Mouse (Mus musculus) embryonic facial prominence, embryonic 12.5 days (tissue): ENCODE data around the gene Nup133. TPM values are rescaled to one million over a fixed set of nuclear protein-coding genes. Genes with fewer than 3 reads are reported as not detected.

Experiments
- ATAC-seq: fragments of 200-750 bp; cut with Nextera tagmentation; 2 replicates; pipeline ENCODE4 v1.8.0; 2017; ENCODE audit not compliant: insufficient number of reproducible peaks, insufficient read depth, low FRiP score, low TSS enrichment
- H3K27ac ChIP-seq: fragments of 300-500 bp; sonication (generic); 2 replicates; pipeline ENCODE4 v1.5.1; 2016; ENCODE audit warnings: mild to moderate bottlenecking
- H3K27me3 ChIP-seq: fragments of 300-500 bp; sonication (generic); 2 replicates; pipeline ENCODE4 v1.6.1; 2016; ENCODE audit warnings: mild to moderate bottlenecking, moderate library complexity
- H3K36me3 ChIP-seq: fragments of 300-500 bp; sonication (generic); 2 replicates; pipeline ENCODE4 v1.6.1; 2016; ENCODE audit warnings: mild to moderate bottlenecking
- H3K4me1 ChIP-seq: fragments of 300-500 bp; sonication (generic); 2 replicates; pipeline ENCODE4 v1.6.1; 2016
- H3K4me2 ChIP-seq: fragments of 300-500 bp; sonication (generic); replicated peaks from 2 replicates; pipeline ENCODE4 v1.6.1; 2016; ENCODE audit warnings: mild to moderate bottlenecking, moderate library complexity
- H3K4me3 ChIP-seq: fragments of 300-500 bp; sonication (generic); 2 replicates; pipeline ENCODE4 v1.5.1; 2016; ENCODE audit warnings: mild to moderate bottlenecking
- H3K9ac ChIP-seq: fragments of 300-500 bp; sonication (generic); 2 replicates; pipeline ENCODE4 v1.6.1; 2016; ENCODE audit warnings: mild to moderate bottlenecking, moderate library complexity
- H3K9me3 ChIP-seq: fragments of 300-500 bp; sonication (generic); 2 replicates; pipeline ENCODE4 v1.6.1; 2016; ENCODE audit warnings: mild to moderate bottlenecking, moderate library complexity
- WGBS: fragments of 180-500 bp; shearing (Covaris S2); methylation state at CpG from one replicate; pipeline ENCODE4 v1.1.7; 2016; 5-methylcytosine and 5-hydroxymethylcytosine counted together
- polyA plus RNA-seq: library from polyadenylated mRNA; unstranded; fragments of >200 nt; fragmentation: Nextera tagmentation; extraction: Ambion mirVana; gene quantifications from 2 replicates; pipeline ENCODE4 v1.2.1, GENCODE M21; 2016

Gene Nup133
- 45.3 and 52.0 TPM in 2 replicates for polyA plus RNA-seq

DNA sequence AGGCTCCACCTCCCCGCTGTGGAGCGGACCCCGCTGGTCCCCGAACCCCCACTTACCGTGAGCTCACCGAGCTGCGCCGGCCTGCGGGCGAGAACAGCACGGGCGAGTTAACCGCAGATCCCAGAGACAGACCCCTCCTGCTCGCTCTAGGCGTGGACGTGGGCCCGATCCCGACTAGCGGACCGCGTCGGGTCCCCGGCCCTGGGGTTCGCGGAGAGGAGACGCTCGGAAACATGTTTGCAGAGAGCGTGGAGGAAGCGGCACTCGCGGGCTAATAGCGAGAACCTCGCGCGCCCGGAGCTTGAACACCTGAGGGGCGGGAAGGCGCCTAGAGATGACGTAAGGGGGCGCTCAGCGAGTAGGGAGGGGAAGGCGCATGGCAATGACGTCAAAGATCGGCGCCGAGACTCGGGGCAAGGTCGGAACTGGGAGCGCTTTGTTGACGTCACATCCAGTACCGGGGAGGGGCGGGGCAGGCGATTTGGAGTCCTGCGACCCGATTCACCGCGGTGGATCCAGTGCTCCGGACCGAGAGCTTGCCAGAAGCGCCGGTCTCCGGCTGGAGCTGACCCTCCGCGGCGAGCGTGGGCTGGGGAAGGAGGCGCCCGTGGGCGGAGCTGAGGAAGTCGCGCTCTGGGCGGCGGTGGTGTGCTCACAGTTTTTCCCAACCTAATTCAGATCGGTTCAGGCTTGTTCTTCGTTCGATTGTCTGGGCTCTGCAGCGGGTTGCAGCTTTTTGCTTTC is at the start of gene Nup133:
Gene Nup133, minus strand, starts transcription at position 324 of the 744 bp plus-strand sequence.
- ATAC-seq, result 0 out of 2 replicates have a peak, but pooled peaks have one; percentile 47
- Histone ChIP-seq H3K9me3 (no peaks in the 10 kb centered on the region), H3K4me1 (peaks cover 6% of the 10 kb centered on the region), H3K4me2 (peak within 1 kb of the TSS; percentile 90), H3K9ac (peak within 1 kb of the TSS; percentile 81), H3K4me3 (peak within 1 kb of the TSS; percentile 89), H3K27ac (peak within 1 kb of the TSS; percentile 85), H3K27me3 (no peaks in the 10 kb centered on the region), H3K36me3 (peaks cover 28% of the 10 kb centered on the region)
- under 1% methylated on average over 77 of the region's 77 CpGs for WGBS

DNA sequence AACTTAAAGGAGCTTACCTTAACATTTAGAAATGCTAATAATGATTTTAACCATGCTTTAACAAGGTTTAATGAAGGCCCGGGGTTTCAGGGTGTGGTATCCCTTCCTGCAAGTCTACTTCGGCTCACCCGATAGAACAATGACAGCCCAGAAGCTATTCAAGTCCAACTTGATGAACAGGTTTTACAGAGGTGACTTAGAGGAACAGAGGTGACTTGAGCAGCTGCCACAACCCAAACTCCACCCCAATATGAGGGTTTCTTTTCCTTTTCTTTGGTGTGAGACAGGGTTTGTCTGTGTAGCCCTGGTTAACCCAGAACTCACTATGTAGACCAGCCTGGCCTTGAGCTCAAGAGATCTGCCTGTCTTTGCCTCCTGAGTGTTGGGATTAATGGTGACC is 44.9 kb upstream of the Nup133 start:
- ATAC-seq, result no peak
- Histone ChIP-seq H3K4me1 (no peaks in the 10 kb centered on the region), H3K9me3 (no peaks in the 10 kb centered on the region), H3K27me3 (no peaks in the 10 kb centered on the region), H3K4me2 (no peak overlapping the region), H3K9ac (no peak overlapping the region), H3K36me3 (peaks cover 29% of the 10 kb centered on the region), H3K4me3 (no peak overlapping the region), H3K27ac (0 out of 2 replicates have a peak overlapping the region, but pooled peaks have one; percentile 11)
- 84% methylated on average over 3 of the region's 3 CpGs for whole genome bisulfite sequencing

DNA sequence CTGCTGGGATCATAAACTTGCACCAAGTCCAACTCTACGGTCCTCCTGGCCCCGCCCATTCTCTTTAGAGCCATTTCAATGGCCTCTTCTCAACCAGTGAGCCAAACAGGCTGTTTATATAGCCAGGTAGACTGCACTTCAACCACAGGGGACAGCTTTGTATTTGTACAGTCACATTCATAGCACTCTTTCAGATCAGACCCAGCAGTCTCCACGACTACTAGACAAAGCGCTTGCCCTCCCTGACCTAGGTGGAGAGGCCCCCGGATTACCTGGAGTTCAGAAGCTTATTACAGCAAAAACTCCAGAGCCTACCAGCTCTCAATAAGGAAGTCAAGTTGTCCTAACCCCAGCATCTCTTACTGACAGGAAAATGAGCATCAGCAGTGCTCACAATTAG is 44.5 kb upstream of the Nup133 start:
- Histone ChIP-seq H3K4me1 (no peaks in the 10 kb centered on the region), H3K9me3 (no peaks in the 10 kb centered on the region), H3K27me3 (no peaks in the 10 kb centered on the region), H3K27ac (no peak overlapping the region), H3K9ac (no peak overlapping the region), H3K36me3 (peaks cover 29% of the 10 kb centered on the region), H3K4me3 (no peak overlapping the region), H3K4me2 (no peak overlapping the region)
- WGBS, result 87% methylated on average over 5 of the region's 5 CpGs
- no peak for ATAC-seq

DNA sequence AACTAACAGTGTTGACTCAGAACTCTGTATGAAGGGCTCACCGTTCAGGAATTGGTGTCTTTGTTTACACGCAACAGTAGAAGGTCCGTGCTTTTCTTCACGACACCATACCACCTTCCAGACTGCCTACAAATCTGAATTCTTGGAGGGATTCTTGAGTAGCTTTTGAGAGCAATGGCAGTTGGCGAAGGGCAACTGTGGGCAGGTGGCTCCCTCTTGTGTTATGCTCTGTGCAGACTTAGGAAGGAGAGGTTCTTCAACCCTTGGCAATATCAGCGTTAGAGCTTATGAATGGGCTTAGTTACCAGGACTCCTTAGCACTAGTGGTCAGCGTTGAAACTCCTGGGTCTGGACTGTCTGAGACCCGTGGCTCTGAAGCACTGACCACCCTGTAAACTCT is 43.5 kb upstream of the Nup133 start:
- no peak overlapping the region for H3K27ac ChIP-seq
- H3K9ac ChIP-seq, result no peak overlapping the region
- H3K4me2 ChIP-seq, result no peak overlapping the region
- H3K4me1 ChIP-seq, result no peaks in the 10 kb centered on the region
- ATAC-seq, result no peak
- H3K36me3 ChIP-seq, result peaks cover 25% of the 10 kb centered on the region
- WGBS, result 84% methylated on average over 8 of the region's 8 CpGs
- H3K9me3 ChIP-seq, result no peaks in the 10 kb centered on the region
- H3K4me3 ChIP-seq, result no peak overlapping the region
- H3K27me3 ChIP-seq, result no peaks in the 10 kb centered on the region

DNA sequence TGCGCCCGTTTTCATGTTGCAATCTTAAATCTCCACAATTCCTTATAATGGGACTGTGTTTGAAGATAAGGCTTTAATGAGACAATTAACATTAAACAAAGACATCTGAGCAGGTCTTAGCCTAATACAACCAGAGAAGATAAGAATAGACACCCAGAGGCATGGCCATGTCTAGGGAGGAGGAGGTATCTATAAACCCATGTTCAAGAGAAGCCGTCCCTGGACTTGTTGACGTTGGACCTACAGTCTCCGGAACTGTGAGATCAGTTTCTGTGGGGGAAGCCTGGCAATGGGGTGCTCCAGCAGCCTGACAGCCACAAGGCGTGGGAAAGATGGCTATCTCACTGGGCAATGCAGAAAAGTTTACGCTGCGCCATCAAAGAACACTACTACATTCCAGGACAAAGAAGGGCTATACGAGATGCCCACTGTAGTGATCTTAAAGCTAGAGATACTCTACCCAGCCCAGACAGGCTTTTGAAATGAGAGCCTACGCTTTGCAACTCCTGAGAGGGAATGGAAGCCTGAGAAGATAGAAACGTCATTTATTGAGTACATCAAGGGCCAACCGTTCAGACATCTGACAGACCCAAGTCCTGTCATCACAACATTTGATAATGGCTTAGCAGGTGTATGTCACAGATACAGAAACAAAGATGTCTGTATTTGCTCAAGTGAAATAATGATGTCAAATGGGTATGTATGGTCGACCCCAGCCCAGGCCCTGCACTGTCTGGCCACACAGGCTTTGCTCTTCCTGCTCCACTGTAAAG is 41.4 kb upstream of the Nup133 start:
- H3K9me3 ChIP-seq, result no peaks in the 10 kb centered on the region
- H3K4me2 ChIP-seq, result no peak overlapping the region
- peaks cover 11% of the 10 kb centered on the region; the same call in 1 of the 2 replicates for H3K36me3 ChIP-seq
- no peak overlapping the region for H3K9ac ChIP-seq
- H3K4me3 ChIP-seq, result no peak overlapping the region
- no peaks in the 10 kb centered on the region for H3K27me3 ChIP-seq
- H3K27ac ChIP-seq, result no peak overlapping the region
- WGBS, result 91% methylated on average over 13 of the region's 13 CpGs
- H3K4me1 ChIP-seq, result no peaks in the 10 kb centered on the region
- ATAC-seq, result no peak

DNA sequence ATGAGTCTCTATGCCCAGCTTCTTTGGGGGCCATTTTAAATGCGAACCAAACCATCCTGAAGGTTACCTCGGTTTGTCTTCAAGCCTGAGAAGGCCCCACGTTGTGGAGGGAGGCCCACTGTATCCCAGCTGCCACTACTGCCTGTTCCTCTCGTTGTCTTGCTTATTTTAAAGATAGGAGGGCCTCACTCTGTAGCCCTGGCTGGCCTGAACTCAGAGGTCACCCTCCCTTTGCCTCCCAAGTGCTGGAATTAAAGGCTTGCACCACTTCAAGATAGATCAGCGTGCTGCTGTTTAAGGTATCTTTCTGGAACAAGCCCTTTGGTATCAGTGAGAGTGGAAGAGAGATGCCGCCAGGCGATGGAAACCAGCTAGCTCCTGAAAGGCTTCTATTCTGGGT is 40.1 kb upstream of the Nup133 start:
- H3K27ac ChIP-seq, result no peak overlapping the region
- WGBS, result 72% methylated on average over 7 of the region's 7 CpGs

DNA sequence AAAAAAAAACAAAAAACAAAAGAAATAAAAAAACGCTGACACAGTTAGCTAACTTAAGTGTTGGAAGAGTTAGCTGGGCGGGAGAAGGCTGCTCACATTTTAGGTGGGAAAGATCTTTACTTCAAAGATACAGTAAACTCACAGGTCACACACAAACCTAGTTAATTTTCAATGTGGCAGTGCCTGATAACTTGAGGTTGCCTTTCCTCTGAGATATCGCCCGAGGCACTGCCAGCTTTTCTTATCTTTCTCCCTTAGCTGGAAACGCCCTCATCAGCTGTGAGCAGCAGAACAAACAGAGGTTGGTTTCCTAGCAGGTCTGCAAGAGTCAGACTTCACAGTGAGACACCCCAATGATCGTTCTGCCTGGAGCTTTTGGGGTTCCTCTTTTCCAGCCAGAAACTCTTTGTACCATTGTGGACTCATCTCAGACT is 39.6 kb upstream of the Nup133 start:
- 58% methylated on average over 6 of the region's 6 CpGs for WGBS
- Histone ChIP-seq H3K9me3 (no peaks in the 10 kb centered on the region), H3K9ac (no peak overlapping the region), H3K4me1 (no peaks in the 10 kb centered on the region), H3K4me2 (no peak overlapping the region), H3K27ac (no peak overlapping the region), H3K4me3 (no peak overlapping the region), H3K36me3 (no peaks in the 10 kb centered on the region), H3K27me3 (no peaks in the 10 kb centered on the region)
- ATAC-seq, result no peak

More for the DNA sequence above, 40.1 kb upstream of the Nup133 start:
- H3K4me1 ChIP-seq, result no peaks in the 10 kb centered on the region
- H3K4me3 ChIP-seq, result no peak overlapping the region
- H3K27me3 ChIP-seq, result no peaks in the 10 kb centered on the region
- H3K4me2 ChIP-seq, result no peak overlapping the region
- H3K9ac ChIP-seq, result no peak overlapping the region
- 0 out of 2 replicates have a peak, but pooled peaks cover under 1% of the 10 kb centered on the region for H3K36me3 ChIP-seq
- H3K9me3 ChIP-seq, result no peaks in the 10 kb centered on the region
- no peak for ATAC-seq

DNA sequence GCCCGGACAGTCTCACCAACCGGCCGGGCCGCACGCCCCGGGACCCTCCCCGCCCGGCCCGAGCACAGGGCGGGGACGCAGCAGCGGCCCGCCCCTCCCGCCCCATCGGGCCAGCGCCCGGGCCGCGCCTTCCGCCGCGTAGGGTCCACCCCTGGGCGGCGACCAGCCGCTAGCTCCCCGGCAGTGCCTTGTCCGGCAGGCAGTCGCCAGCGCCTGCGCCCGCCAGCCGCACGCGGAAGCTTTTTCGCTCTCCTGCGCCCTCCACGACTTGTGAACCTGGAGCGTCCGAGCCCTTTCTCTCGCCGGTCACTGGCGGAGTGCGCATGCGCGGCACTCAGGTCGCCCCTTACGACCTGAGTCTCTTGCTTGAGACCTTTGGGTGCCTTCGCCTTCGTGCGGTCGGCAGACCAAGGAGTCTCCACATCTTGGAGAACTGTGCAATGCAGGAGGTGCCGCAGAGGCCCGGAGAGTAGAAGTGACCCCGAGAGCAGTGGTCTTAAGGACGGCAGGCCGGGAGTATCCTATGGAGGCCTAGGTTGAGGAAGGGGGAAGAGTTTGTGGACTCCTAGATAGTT is 33.8 kb upstream of the Nup133 start, which contains the start of gene Abcb10:
Gene Abcb10, minus strand, starts transcription at position 297 of the 575 bp plus-strand sequence.
- Histone ChIP-seq H3K27ac (peak within 1 kb of the TSS; percentile 83), H3K4me1 (peaks cover 8% of the 10 kb centered on the region; the same call in 1 of the 2 replicates), H3K9ac (peak within 1 kb of the TSS; percentile 82), H3K27me3 (no peaks in the 10 kb centered on the region), H3K36me3 (no peaks in the 10 kb centered on the region), H3K4me3 (peak within 1 kb of the TSS; percentile 76), H3K9me3 (no peaks in the 10 kb centered on the region), H3K4me2 (peak within 1 kb of the TSS; percentile 92)
- ATAC-seq, result peak; percentile 92
- WGBS, result under 1% methylated on average over 54 of the region's 56 CpGs

DNA sequence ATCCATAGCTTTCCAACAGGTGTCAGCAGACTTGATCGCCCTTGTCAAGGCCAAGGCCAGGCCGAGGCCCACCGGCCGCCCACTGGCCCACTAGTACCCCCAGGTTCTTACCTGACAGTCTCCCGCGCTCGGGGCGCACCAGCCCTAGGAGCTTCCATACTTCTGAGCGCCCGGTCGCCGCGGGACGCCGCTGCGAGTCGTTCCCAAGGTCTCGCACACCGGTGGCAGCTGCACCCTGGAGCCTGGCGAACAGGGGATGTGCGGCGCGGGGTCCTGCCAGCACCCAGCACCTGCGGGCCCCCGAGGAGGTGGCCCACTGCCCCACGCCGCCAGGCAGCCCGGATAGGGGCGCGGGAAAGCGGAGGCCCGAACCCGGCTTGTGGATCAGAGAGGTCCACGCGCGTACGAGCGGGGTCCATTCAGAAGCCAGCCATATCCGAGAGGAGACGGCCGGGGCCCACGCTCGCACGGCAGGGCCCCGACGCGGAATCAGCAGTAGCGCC is 33.3 kb upstream of the Nup133 start:
- Histone ChIP-seq H3K27ac (peak overlapping the region; percentile 83), H3K4me3 (peak overlapping the region; percentile 76), H3K4me1 (peaks cover 8% of the 10 kb centered on the region; the same call in 1 of the 2 replicates), H3K9me3 (no peaks in the 10 kb centered on the region), H3K27me3 (no peaks in the 10 kb centered on the region), H3K9ac (peak overlapping the region; percentile 82), H3K36me3 (no peaks in the 10 kb centered on the region), H3K4me2 (peak overlapping the region; percentile 92)
- peak; percentile 7; the same call in 1 of the 2 replicates for ATAC-seq
- WGBS, result under 1% methylated on average over 48 of the region's 48 CpGs

DNA sequence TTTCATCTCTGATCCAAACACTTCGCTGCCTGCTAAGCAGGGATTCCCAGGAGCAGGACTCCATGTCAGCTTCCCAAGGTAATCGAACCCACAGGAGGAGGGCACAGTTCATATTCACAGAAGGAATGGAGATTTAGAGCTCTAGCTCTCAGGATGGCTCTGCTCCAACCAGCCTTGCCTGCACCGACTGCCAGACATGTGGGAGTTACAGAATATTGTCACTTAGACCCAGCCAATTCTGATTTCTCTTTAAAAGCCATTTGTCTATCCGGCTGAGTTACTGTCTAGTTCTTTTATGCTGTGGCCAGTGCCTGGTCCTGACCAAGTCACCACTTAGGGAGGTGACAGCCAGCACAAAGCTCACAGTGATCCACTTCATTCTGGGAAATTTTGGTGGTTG is 32.6 kb upstream of the Nup133 start:
- Histone ChIP-seq H3K4me1 (peaks cover 8% of the 10 kb centered on the region; the same call in 1 of the 2 replicates), H3K27me3 (no peaks in the 10 kb centered on the region), H3K4me2 (peak overlapping the region; percentile 92), H3K27ac (no peak overlapping the region), H3K4me3 (peak overlapping the region; percentile 76), H3K36me3 (no peaks in the 10 kb centered on the region), H3K9me3 (no peaks in the 10 kb centered on the region), H3K9ac (no peak overlapping the region)
- ATAC-seq, result no peak
- WGBS, result 45% methylated on average over 4 of the region's 4 CpGs

DNA sequence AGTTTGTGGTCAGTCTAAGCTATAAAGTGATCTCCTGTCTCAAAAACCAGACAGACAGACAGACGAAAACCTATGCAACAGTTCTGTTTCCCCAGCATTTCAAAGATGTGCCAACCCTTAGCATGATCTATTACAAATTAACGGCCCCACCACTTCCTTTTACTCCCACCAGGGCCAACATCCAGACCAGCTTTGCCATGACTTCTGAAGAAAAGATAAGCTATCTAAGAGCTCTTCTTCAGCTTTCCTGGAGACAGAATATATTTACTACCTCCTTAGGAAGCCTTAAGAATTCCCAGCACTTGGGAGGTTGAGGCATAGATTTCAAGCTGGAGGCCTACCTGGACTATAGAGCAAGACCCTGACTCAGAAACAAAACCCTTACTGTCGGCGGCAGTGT is 31.2 kb upstream of the Nup133 start:
- no peak overlapping the region for H3K4me3 ChIP-seq
- no peaks in the 10 kb centered on the region for H3K36me3 ChIP-seq
- H3K27me3 ChIP-seq, result no peaks in the 10 kb centered on the region
- 63% methylated on average over 4 of the region's 4 CpGs for WGBS
- 0 out of 2 replicates have a peak overlapping the region, but pooled peaks have one; percentile 30 for H3K27ac ChIP-seq
- H3K4me1 ChIP-seq, result peaks cover 8% of the 10 kb centered on the region; the same call in 1 of the 2 replicates
- H3K9ac ChIP-seq, result no peak overlapping the region
- H3K9me3 ChIP-seq, result no peaks in the 10 kb centered on the region
- no peak for ATAC-seq
- no peak overlapping the region for H3K4me2 ChIP-seq
